Mouse (Mus musculus): ENCODE measurements around the gene Kcp. TPM values are rescaled to one million over a fixed set of nuclear protein-coding genes. Genes with fewer than 3 reads are reported as not detected.
A peak's percentile ranks its signal among the peaks of the same experiment; 100 is the strongest.

The Kcp gene
- total and polyA plus RNA-seq, 2 experiments from 2014 or later = 7.7 to 27.5 TPM

- Histone ChIP-seq H3K4me1 (ENCODE audit: insufficient read depth, low read length) (0 out of 2 replicates have a peak, but pooled peaks cover 7% of the 10 kb centered on the region), H3K36me3 (ENCODE audit: insufficient read depth, low read length) (no peaks in the 10 kb centered on the region), H3K27me3 (ENCODE audit: insufficient read depth, low read length) (peaks cover 13% of the 10 kb centered on the region), H3K4me3 (ENCODE audit: low read length) (no peak overlapping the region), H3K27ac (no peak overlapping the region), H3K9ac (replicated peaks; ENCODE audit: low read length) (no peak overlapping the region), H3K4me2 (ENCODE audit: low read depth, low read length) (no peak overlapping the region), H3K9me3 (ENCODE audit: low read length) (no peaks in the 10 kb centered on the region)
- TF ChIP-seq CTCF (IDR thresholded peaks at IDR 0.05; ENCODE audit: low read depth) = 0 out of 2 replicates have a peak, but pooled peaks have one; percentile 10
- 52% methylated on average over 15 of the region's 15 CpGs for WGBS
- ATAC-seq (no peak), DNase-seq (ENCODE audit: low spot score) (no peak)
Measured at GRCm38 (mm10) chr6:29430681-29431420, 76.9 kb downstream of the Kcp start.

- WGBS = 54% methylated on average over 4 of the region's 4 CpGs
- Histone ChIP-seq H3K36me3 (ENCODE audit: insufficient read depth, low read length) (no peaks in the 10 kb centered on the region), H3K4me2 (ENCODE audit: low read depth, low read length) (no peak overlapping the region), H3K27me3 (ENCODE audit: insufficient read depth, low read length) (peaks cover 4% of the 10 kb centered on the region), H3K27ac (no peak overlapping the region), H3K4me1 (ENCODE audit: insufficient read depth, low read length) (0 out of 2 replicates have a peak, but pooled peaks cover 5% of the 10 kb centered on the region), H3K9ac (replicated peaks; ENCODE audit: low read length) (no peak overlapping the region), H3K4me3 (ENCODE audit: low read length) (no peak overlapping the region), H3K9me3 (ENCODE audit: low read length) (no peaks in the 10 kb centered on the region)
- no peak for ATAC-seq
- DNase-seq (ENCODE audit: low spot score) = no peak
- TF ChIP-seq CTCF (IDR thresholded peaks at IDR 0.05; ENCODE audit: low read depth) = no peak
Measured at GRCm38 (mm10) chr6:29428171-29428570, 79.6 kb downstream of the Kcp start.

DNA sequence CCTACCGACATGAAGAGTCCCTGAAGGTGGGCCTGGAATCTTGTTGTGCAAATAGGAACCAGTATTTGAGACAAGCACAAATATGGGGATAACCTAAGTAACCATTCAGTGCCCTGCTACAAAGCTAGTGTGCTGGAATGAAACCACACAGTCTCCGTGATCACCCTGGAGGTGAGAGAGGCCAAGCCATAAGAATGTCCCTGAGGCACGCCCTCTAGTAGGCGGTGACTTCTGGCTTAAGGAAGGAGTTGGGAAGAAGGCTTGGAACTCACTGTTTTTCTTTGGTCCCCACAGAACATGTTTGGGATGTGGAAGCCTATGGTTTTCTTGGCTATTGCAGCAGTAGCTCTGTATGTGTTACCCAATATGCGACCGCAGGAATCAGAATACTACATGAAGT is 81.4 kb downstream of the Kcp start:
- H3K4me3 ChIP-seq (ENCODE audit: low read length) = no peak overlapping the region

GRCm38 (mm10) chr6:29425118-29425517 is 82.6 kb downstream of the Kcp start:
- Histone ChIP-seq H3K9me3 (ENCODE audit: low read length) (no peaks in the 10 kb centered on the region), H3K36me3 (ENCODE audit: insufficient read depth, low read length) (no peaks in the 10 kb centered on the region), H3K4me2 (ENCODE audit: low read depth, low read length) (no peak overlapping the region), H3K27ac (no peak overlapping the region), H3K9ac (replicated peaks; ENCODE audit: low read length) (no peak overlapping the region), H3K27me3 (ENCODE audit: insufficient read depth, low read length) (no peaks in the 10 kb centered on the region), H3K4me1 (ENCODE audit: insufficient read depth, low read length) (no peaks in the 10 kb centered on the region), H3K4me3 (ENCODE audit: low read length) (no peak overlapping the region)
- no peak for DNase-seq (ENCODE audit: low spot score)
- WGBS = 73% methylated on average over 8 of the region's 8 CpGs
- ATAC-seq = no peak
- no peak for TF ChIP-seq CTCF (IDR thresholded peaks at IDR 0.05; ENCODE audit: low read depth)

More for the DNA sequence above, 81.4 kb downstream of the Kcp start:
- ATAC-seq (no peak), DNase-seq (ENCODE audit: low spot score) (no peak)
- no peak overlapping the region for H3K4me2 ChIP-seq (ENCODE audit: low read depth, low read length)
- no peaks in the 10 kb centered on the region for H3K4me1 ChIP-seq (ENCODE audit: insufficient read depth, low read length)
- 85% methylated on average over 6 of the region's 6 CpGs for whole genome bisulfite sequencing
- H3K9ac ChIP-seq (replicated peaks; ENCODE audit: low read length) = no peak overlapping the region
- no peak for TF ChIP-seq CTCF (IDR thresholded peaks at IDR 0.05; ENCODE audit: low read depth)
- H3K27me3 ChIP-seq (ENCODE audit: insufficient read depth, low read length) = no peaks in the 10 kb centered on the region
- no peaks in the 10 kb centered on the region for H3K9me3 ChIP-seq (ENCODE audit: low read length)
- H3K36me3 ChIP-seq (ENCODE audit: insufficient read depth, low read length) = no peaks in the 10 kb centered on the region
- no peak overlapping the region for H3K27ac ChIP-seq

Other genes with a start within 250 kb of the Kcp start
- 26.5 and 35.8 TPM in 2 replicates for gene Hilpda, start 235.5 kb downstream of the Kcp start, total RNA-seq (2014; rRNA removed)
- gene Hilpda, start 235.5 kb downstream of the Kcp start, polyA plus RNA-seq (2015; fragmentation: Nextera tagmentation; extraction: Ambion mirVana) = 23.3 and 25.6 TPM in 2 replicates
- gene Fam71f2, start 228.4 kb downstream of the Kcp start, total RNA-seq (2014; rRNA removed) = 0.79 and 2.1 TPM in 2 replicates
- gene Fam71f2, start 228.4 kb downstream of the Kcp start, polyA plus RNA-seq (2015; fragmentation: Nextera tagmentation; extraction: Ambion mirVana) = 0.29 and 0.39 TPM in 2 replicates
- not detected in 2 replicates for gene Fam71f1, start 188.8 kb downstream of the Kcp start, total RNA-seq (2014; rRNA removed)
- gene Fam71f1, start 188.8 kb downstream of the Kcp start, polyA plus RNA-seq (2015; fragmentation: Nextera tagmentation; extraction: Ambion mirVana) = 0.13 TPM in 1 of 2 replicates, not detected in the other
- gene Calu, start 159.9 kb downstream of the Kcp start, total RNA-seq (2014; rRNA removed) = 117 and 119 TPM in 2 replicates
- gene Calu, start 159.9 kb downstream of the Kcp start, polyA plus RNA-seq (2015; fragmentation: Nextera tagmentation; extraction: Ambion mirVana) = 131 and 135 TPM in 2 replicates
- gene Opn1sw, start 119.5 kb downstream of the Kcp start, total RNA-seq (2014; rRNA removed) = 2.2 TPM in 1 of 2 replicates, not detected in the other
- gene Opn1sw, start 119.5 kb downstream of the Kcp start, polyA plus RNA-seq (2015; fragmentation: Nextera tagmentation; extraction: Ambion mirVana) = 0.44 and 0.63 TPM in 2 replicates
- 58.1 and 79.4 TPM in 2 replicates for gene Ccdc136, start 111.6 kb downstream of the Kcp start, total RNA-seq (2014; rRNA removed)
- gene Ccdc136, start 111.6 kb downstream of the Kcp start, polyA plus RNA-seq (2015; fragmentation: Nextera tagmentation; extraction: Ambion mirVana) = 56.4 and 62.0 TPM in 2 replicates
- gene Flnc, start 74.7 kb downstream of the Kcp start, total RNA-seq (2014; rRNA removed) = 17.6 and 19.4 TPM in 2 replicates
- gene Flnc, start 74.7 kb downstream of the Kcp start, polyA plus RNA-seq (2015; fragmentation: Nextera tagmentation; extraction: Ambion mirVana) = 1.8 TPM in 2 replicates
- gene Atp6v1f, start 40.2 kb downstream of the Kcp start, total RNA-seq (2014; rRNA removed) = 229 and 240 TPM in 2 replicates
- gene Atp6v1f, start 40.2 kb downstream of the Kcp start, polyA plus RNA-seq (2015; fragmentation: Nextera tagmentation; extraction: Ambion mirVana) = 371 and 385 TPM in 2 replicates
- gene Atp6v1fnb, start 36.5 kb downstream of the Kcp start, total RNA-seq (2014; rRNA removed) = 0.47 TPM in 1 of 2 replicates, not detected in the other
- 0.59 TPM in 1 of 2 replicates, not detected in the other for gene Atp6v1fnb, start 36.5 kb downstream of the Kcp start, polyA plus RNA-seq (2015; fragmentation: Nextera tagmentation; extraction: Ambion mirVana)
- gene Irf5, start 18.7 kb upstream of the Kcp start, total RNA-seq (2014; rRNA removed) = 2.4 and 3.9 TPM in 2 replicates
- gene Irf5, start 18.7 kb upstream of the Kcp start, polyA plus RNA-seq (2015; fragmentation: Nextera tagmentation; extraction: Ambion mirVana) = 1.8 and 2.1 TPM in 2 replicates
- gene Tnpo3, start 101.9 kb upstream of the Kcp start, total RNA-seq (2014; rRNA removed) = 79.2 and 81.8 TPM in 2 replicates
- gene Tnpo3, start 101.9 kb upstream of the Kcp start, polyA plus RNA-seq (2015; fragmentation: Nextera tagmentation; extraction: Ambion mirVana) = 56.7 and 57.3 TPM in 2 replicates
- gene Tspan33, start 186.3 kb upstream of the Kcp start, total RNA-seq (2014; rRNA removed) = 23.9 and 26.0 TPM in 2 replicates
- 15.4 and 15.5 TPM in 2 replicates for gene Tspan33, start 186.3 kb upstream of the Kcp start, polyA plus RNA-seq (2015; fragmentation: Nextera tagmentation; extraction: Ambion mirVana)
- gene Smo, start 227.6 kb upstream of the Kcp start, total RNA-seq (2014; rRNA removed) = 74.3 and 78.0 TPM in 2 replicates
- 11.8 and 12.8 TPM in 2 replicates for gene Smo, start 227.6 kb upstream of the Kcp start, polyA plus RNA-seq (2015; fragmentation: Nextera tagmentation; extraction: Ambion mirVana)

Data from hindbrain, postnatal 0 days (tissue).